ENCODE assay signal across 8 mouse cellular contexts in the genomic region with DNA sequence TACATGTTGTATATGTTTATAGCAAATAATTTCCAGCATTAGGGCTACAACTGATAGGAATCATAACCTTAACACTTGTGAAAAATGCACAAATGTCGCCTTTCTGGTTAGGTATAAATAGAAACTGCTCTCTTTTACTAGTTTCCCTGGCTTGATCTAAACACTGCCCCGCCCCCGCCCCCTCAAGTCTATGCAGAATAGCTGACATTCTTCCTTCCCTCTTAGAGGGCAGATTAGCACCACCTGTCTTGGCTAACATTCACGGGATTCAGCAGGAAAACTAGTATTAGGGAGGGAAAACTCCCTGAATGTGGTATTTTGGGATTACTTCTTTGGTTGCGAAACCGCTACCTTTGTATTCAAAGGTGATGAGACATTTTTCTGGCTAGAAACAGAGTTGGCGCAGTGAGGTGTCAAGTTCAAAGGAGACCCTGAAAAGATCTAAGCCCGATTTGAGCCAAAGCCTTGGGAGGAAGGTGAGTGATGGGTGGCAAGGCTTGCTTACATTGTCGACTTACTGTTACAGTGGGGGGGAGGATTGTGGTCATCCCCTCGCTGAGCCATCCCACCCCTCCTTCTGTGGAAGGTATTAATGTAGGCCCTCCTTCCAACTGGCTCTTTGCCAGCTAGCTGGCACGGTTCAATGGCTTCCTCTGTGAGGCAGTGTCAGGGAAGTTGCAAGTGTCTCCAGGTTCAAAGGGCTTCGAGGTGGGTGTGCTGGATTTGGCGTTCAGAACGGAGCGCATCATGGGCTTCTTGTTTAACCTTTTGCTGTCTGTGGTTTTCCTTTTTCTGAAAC.
DNase-seq lines count a peak whose midpoint lies in the region; ATAC-seq and TF ChIP-seq lines count a peak whose summit lies in the region.

No protein-coding gene starts in this region.

- no peak overlapping the region for H3K4me3 ChIP-seq in limb, embryonic 14.5 days (replicated peaks; ENCODE audit: low read length)
- no peak overlapping the region for H3K4me3 ChIP-seq in limb, embryonic 10.5 days
- H3K4me3 ChIP-seq in midbrain, embryonic 15.5 days: no peak overlapping the region
- no peak overlapping the region for H3K4me3 ChIP-seq in intestine, postnatal 0 days (ENCODE audit: low read depth, low read length)

- WGBS in limb, embryonic 14.5 days: 29% methylated on average over 15 of the region's 15 CpGs
- 46% methylated on average over 15 of the region's 15 CpGs for WGBS in limb, embryonic 10.5 days
- 39% methylated on average over 15 of the region's 15 CpGs for WGBS in midbrain, embryonic 15.5 days
- WGBS in intestine, postnatal 0 days: 41% methylated on average over 15 of the region's 15 CpGs

- H3K4me2 ChIP-seq in limb, embryonic 14.5 days (replicated peaks; ENCODE audit: low read depth, low read length, severe bottlenecking): no peak overlapping the region
- no peak overlapping the region; the same call in 1 of the 2 replicates for H3K4me2 ChIP-seq in midbrain, embryonic 15.5 days
- H3K4me2 ChIP-seq in intestine, postnatal 0 days (replicated peaks; ENCODE audit: low read depth): no peak overlapping the region

- H3K9ac ChIP-seq in limb, embryonic 14.5 days (ENCODE audit: low read depth, low read length, severe bottlenecking): no peak overlapping the region
- H3K9ac ChIP-seq in midbrain, embryonic 15.5 days: no peak overlapping the region
- H3K9ac ChIP-seq in intestine, postnatal 0 days (ENCODE audit: low read depth, low read length): no peak overlapping the region

- ATAC-seq in limb, embryonic 14.5 days (ENCODE audit: low FRiP score, low read depth): 0 out of 2 replicates have a peak, but pooled peaks have one; percentile 62
- 0 out of 2 replicates have a peak, but pooled peaks have one; percentile 52 for ATAC-seq in midbrain, embryonic 15.5 days (replicated peaks)
- ATAC-seq in intestine, postnatal 0 days: no peak
- no peak for ATAC-seq in megakaryocyte, adult 5-6 weeks (ENCODE audit: poor library complexity, severe bottlenecking)

- no peaks in the 10 kb centered on the region for H3K9me3 ChIP-seq in limb, embryonic 14.5 days (ENCODE audit: control insufficient read depth, low read length)
- H3K9me3 ChIP-seq in limb, embryonic 10.5 days (replicated peaks): no peaks in the 10 kb centered on the region
- H3K9me3 ChIP-seq in midbrain, embryonic 15.5 days: no peaks in the 10 kb centered on the region
- no peaks in the 10 kb centered on the region for H3K9me3 ChIP-seq in intestine, postnatal 0 days (ENCODE audit: control insufficient read depth)

- peaks cover 7% of the 10 kb centered on the region for H3K4me1 ChIP-seq in limb, embryonic 14.5 days (ENCODE audit: control insufficient read depth, insufficient read depth, low read length)
- peaks cover 13% of the 10 kb centered on the region for H3K4me1 ChIP-seq in limb, embryonic 10.5 days
- peaks cover 4% of the 10 kb centered on the region; the same call in 1 of the 2 replicates for H3K4me1 ChIP-seq in midbrain, embryonic 15.5 days
- H3K4me1 ChIP-seq in intestine, postnatal 0 days (replicated peaks; ENCODE audit: control insufficient read depth, insufficient read depth, low read length): no peaks in the 10 kb centered on the region

- no peak for TF ChIP-seq POLR2A in limb, embryonic 14.5 days (IDR thresholded peaks at IDR 0.05; ENCODE audit: borderline replicate concordance, extremely low read depth, insufficient read depth, insufficient read length)

- no peak for DNase-seq in limb, embryonic 14.5 days (ENCODE audit: low spot score)
- DNase-seq in limb, embryonic 10.5 days (ENCODE audit: low spot score): no peak
- DNase-seq in adrenal gland, postnatal 14 days: peak; percentile 48
- DNase-seq in kidney, adult 8-10 months: peak; percentile 78 to 80
- DNase-seq in frontal cortex, adult 2 months (ENCODE audit: extremely low spot score in 1 of 2, low spot score in 1 of 2): no peak

- no peak for TF ChIP-seq CTCF in intestine, postnatal 0 days (IDR thresholded peaks at IDR 0.05; ENCODE audit: low read depth)

- H3K36me3 ChIP-seq in limb, embryonic 14.5 days (ENCODE audit: control insufficient read depth, insufficient read depth, low read length): no peaks in the 10 kb centered on the region
- H3K36me3 ChIP-seq in limb, embryonic 10.5 days: no peaks in the 10 kb centered on the region
- no peaks in the 10 kb centered on the region for H3K36me3 ChIP-seq in midbrain, embryonic 15.5 days (replicated peaks)
- H3K36me3 ChIP-seq in intestine, postnatal 0 days (ENCODE audit: control insufficient read depth, insufficient read depth): no peaks in the 10 kb centered on the region

- H3K27me3 ChIP-seq in limb, embryonic 14.5 days (ENCODE audit: control insufficient read depth, insufficient read depth, low read length): no peaks in the 10 kb centered on the region
- H3K27me3 ChIP-seq in limb, embryonic 10.5 days (ENCODE audit: low read depth, poor library complexity, severe bottlenecking): no peaks in the 10 kb centered on the region
- no peaks in the 10 kb centered on the region for H3K27me3 ChIP-seq in midbrain, embryonic 15.5 days (replicated peaks)
- H3K27me3 ChIP-seq in intestine, postnatal 0 days (replicated peaks; ENCODE audit: control insufficient read depth, insufficient read depth, low read length): no peaks in the 10 kb centered on the region

- H3K27ac ChIP-seq in limb, embryonic 14.5 days (replicated peaks; ENCODE audit: low read depth, low read length): no peak overlapping the region
- no peak overlapping the region for H3K27ac ChIP-seq in limb, embryonic 10.5 days
- no peak overlapping the region for H3K27ac ChIP-seq in midbrain, embryonic 15.5 days
- H3K27ac ChIP-seq in intestine, postnatal 0 days (ENCODE audit: low read depth, low read length): no peak overlapping the region

Comparison
In these comparisons a context has a peak if more than half of its experiments do, and no peak if none do; other contexts are left out.
1. ATAC-seq: peak in limb, embryonic 14.5 days (single experiment) and midbrain, embryonic 15.5 days (single experiment); none in intestine, postnatal 0 days (single experiment) and megakaryocyte, adult 5-6 weeks (single experiment).
2. DNase-seq: peak in adrenal gland, postnatal 14 days (single experiment) and kidney, adult 8-10 months (2 of 2); none in limb, embryonic 14.5 days (single experiment), limb, embryonic 10.5 days (single experiment) and frontal cortex, adult 2 months (0 of 2).